Mouse (Mus musculus) layer of hippocampus, adult 11-12 months (tissue): Measurements from ENCODE around the gene Igfbp5.
A peak's percentile ranks its signal among the peaks of the same experiment; 100 is the strongest.

Experiments
- DNase-seq: peaks from one replicate; pipeline ENCODE4 v3.0.0; 2022; ENCODE audit warnings: low spot score

Igfbp5 gene

GRCm38 (mm10) chr1:72842666-72843459 is 31.8 kb downstream of the Igfbp5 start:
- no peak for DNase-seq

DNA sequence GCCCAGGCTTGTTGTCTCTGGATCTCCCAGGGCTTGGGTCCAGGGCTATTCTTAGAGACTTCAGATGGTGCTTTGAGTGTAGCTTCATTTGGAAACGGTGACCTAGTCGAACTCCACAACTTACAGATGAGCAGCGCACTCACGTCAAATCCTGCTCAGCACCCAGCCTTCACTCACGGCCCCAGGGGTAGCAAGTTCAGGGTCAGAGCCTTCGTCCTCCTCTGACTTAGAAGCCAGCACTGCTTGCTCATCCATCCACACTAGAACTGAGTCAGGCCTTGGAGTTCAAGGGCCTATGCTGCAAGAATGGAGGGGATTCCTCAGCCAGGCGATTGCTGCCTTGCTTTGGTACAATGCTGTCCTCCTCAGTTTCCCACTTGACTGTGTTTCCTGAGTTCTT is 34.9 kb downstream of the Igfbp5 start:
- DNase-seq: no peak

DNA sequence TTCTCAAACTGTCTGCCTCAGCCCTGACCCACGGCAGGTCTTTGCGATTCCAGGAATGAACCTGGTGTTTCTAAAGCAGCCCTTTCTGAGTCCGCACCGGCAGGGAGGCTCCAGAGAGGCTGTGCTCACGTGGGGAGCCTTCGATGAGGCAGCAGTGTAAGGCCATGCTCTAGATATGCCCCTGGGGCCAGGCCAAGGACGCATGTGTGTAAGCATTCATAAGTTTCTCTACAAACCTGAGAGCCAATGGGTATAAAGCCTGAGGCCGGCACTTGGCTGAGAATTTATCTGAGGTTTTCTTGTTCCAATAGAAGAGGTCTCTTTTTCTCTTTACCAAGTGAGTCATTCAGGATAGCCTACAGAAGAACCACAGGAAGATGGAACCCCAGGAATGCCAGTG is 35.3 kb downstream of the Igfbp5 start:
- DNase-seq: no peak

DNA sequence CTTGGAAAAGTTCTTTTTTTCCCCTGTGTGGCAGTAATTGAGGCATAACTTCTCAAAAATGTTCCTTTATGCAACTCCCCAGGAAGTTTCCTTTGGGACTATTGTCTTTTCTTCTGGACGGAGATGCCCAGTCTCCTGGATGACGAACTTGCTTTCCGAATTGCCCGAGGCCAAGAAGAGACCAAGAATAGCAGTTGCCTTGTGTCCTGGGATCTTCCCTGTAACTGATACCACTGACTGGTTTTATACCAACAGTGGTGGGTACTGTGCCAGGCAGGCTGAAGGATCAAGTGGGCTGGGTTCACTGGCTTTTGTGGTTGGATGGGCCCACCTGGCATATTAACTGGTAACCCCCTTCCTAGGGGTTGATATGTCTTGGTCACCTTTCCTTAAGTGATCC is 41.1 kb downstream of the Igfbp5 start:
- DNase-seq: no peak

DNA sequence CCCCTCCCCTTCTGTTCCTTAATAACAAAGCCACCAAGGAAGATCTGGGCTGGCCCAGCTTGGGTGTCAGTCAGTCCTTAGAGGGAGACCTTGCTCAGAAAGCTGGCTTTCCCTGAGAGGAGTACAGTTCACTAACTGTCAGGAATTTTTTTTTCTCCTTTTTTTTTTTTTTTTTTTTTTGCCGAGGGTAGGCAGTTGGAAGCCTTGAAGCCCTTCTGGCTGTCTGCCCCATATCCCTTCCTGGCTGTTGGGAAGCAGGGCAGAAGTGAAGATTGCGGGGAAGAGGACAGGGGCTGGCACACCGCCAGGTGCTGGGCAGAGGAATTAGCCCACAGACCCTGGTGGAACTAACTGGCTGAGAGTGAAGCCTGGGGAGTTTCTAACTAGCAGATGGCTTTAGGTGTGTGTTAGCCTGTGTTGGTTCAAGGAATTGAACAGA is 42.0 kb downstream of the Igfbp5 start:
- DNase-seq: no peak

- no peak for DNase-seq
These were observed 44.2 kb downstream of the Igfbp5 start for GRCm38 (mm10) chr1:72830485-72830884.

- DNase-seq: no peak
These were observed 45.8 kb downstream of the Igfbp5 start for GRCm38 (mm10) chr1:72828843-72829242.

- no peak for DNase-seq
These were observed 47.0 kb downstream of the Igfbp5 start for GRCm38 (mm10) chr1:72827411-72828315.

DNA sequence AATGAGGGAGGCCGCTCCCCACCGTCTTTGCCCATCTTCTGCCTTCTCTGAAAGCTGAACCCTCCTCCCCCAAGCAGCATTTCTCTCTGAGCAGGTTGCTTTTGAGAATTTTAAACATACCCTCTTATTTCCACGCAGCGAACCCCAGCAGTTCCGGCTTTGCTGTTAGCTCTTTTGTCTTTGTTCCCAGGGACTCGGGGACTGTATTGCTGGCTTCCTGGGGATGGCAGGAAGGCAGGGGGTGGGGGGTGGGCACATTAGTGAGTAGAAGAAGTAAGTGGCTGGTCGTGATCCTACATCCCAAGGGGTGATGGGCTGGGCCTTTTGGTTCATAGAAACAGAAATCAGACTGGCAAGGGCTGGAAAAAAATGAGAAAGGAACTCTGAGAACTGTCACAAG is 47.8 kb downstream of the Igfbp5 start:
- DNase-seq: no peak

DNA sequence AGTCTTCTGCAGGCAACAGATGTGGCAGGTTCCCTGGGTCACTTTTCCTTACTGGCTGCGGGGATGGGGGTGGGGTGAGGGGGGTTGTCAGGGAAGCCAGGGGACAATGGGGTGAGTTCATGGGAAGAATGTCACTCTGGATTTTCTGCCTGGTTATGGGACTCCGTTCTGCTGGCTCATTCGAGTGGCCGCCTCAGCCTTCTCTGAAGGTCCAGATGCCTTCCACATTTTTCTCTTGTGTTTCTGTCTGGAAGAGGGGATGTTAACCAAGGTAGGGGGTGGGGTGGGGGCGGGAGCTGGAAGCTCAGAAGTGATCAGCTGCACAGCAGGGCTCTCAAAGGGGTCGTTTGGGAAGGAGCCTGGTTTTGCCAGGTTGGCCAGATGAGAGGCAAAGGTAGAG is 48.2 kb downstream of the Igfbp5 start:
- DNase-seq: no peak

GRCm38 (mm10) chr1:72825921-72826320 is 48.8 kb downstream of the Igfbp5 start:
- no peak for DNase-seq

- no peak for DNase-seq
These were observed 49.4 kb downstream of the Igfbp5 start for GRCm38 (mm10) chr1:72825286-72825685.

DNA sequence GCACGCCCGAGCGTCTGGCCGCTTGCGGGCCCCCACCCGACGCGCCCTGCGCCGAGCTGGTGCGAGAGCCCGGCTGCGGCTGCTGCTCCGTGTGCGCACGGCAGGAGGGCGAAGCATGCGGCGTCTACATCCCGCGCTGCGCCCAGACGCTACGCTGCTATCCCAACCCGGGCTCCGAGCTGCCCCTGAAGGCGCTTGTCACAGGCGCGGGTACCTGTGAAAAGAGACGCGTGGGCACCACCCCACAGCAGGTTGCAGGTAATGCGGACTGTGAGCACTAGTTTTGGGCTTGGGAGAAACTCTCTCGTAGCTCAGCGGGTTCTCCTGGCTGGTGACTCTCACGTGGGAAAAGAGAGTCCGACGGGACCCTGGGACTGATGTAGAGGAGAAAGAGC is 50.0 kb downstream of the Igfbp5 start:
- peak; percentile 4 for DNase-seq

- peak; percentile 8 for DNase-seq
These were observed 50.7 kb downstream of the Igfbp5 start, which contains the start of gene Igfbp2 for GRCm38 (mm10) chr1:72823751-72824706. TSS of gene Igfbp2 (plus strand) at chr1:72824503.

GRCm38 (mm10) chr1:72822893-72823292 is 51.8 kb downstream of the Igfbp5 start:
- no peak for DNase-seq

- no peak for DNase-seq
These were observed 54.7 kb downstream of the Igfbp5 start for GRCm38 (mm10) chr1:72819995-72820394.

- no peak for DNase-seq
These were observed 59.1 kb downstream of the Igfbp5 start for GRCm38 (mm10) chr1:72815616-72816015.

DNA sequence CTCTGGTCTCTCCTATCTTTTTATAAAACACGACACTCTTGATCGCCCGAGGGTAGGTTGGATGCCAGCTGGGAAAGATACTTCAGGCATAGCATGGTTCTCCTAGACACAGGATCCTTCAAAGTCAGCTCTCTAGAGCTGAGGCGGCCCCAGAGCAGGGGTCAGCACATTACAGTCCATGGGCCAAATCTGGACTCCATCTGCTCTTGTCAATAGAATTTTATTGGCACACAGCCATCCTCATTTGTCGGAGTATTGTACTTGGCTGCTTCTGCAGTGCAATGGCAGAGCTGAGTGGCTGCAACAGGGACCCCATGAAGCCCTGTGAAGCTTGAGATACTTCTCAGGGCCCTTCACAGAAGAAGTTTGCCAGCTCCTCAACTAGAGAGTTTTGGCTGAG is 59.5 kb downstream of the Igfbp5 start:
- DNase-seq: no peak

DNA sequence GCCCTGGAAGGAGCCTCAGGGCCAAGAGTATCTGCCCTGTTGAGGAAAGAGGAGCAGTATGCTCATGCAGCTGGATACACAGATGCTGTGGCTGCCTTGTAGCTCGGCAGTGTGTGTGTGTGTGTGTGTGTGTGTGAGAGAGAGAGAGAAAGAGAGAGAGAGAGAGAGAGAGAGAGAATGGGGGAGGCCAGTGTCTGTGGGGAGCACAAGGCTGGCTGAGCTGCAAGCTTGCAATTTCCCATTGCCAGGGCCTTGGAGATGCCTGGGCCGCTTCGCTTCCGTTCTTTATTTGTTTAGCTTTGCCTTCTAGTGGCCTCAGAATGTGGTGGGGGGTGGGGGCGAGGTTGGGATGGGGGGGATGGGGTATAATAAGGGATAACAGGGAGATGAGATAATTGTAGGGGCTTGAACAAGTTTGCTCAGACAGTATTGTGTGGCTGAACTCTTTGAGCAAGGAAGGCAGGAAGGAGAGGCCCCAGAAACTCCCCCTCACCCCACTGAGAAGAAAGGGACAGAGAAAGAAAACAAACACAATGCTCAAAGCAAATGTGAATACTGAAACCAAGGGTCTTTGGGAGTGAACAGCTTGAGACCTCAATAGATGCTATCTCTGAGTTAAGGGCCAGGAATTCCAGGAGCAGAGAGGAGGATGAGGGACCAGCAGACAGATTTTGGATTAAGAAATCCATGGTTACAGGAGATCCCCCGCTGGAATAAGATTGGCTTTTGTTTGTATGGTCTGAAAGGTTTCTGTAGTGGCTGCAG is 60.9 kb downstream of the Igfbp5 start:
- no peak for DNase-seq

GRCm38 (mm10) chr1:72813089-72813638 is 61.5 kb downstream of the Igfbp5 start:
- DNase-seq: no peak

- no peak for DNase-seq
These were observed 63.6 kb downstream of the Igfbp5 start for GRCm38 (mm10) chr1:72811061-72811460.
